Mouse (Mus musculus) heart, embryonic 16.5 days (tissue): ENCODE data around the gene Clp1. TPM values are rescaled to one million over a fixed set of nuclear protein-coding genes. Genes with fewer than 3 reads are reported as not detected.

ENCODE experiments used
- ATAC-seq: fragments of 200-750 bp; cut with Nextera tagmentation; replicated peaks from 2 replicates; pipeline ENCODE4 v1.8.0; 2017; ENCODE audit warnings: moderate number of reproducible peaks; ENCODE audit not compliant: insufficient read depth, low FRiP score; ENCODE audit errors: extremely low read depth
- H3K27ac ChIP-seq: fragments of 300-500 bp; sonication (generic); 2 replicates; pipeline ENCODE4 v1.5.1; 2014; ENCODE audit warnings: mild to moderate bottlenecking, low read length, control low read depth, moderate library complexity
- H3K27me3 ChIP-seq: fragments of 300-500 bp; sonication (generic); 2 replicates; pipeline ENCODE4 v1.6.1; 2014; ENCODE audit warnings: low read length, mixed read lengths; ENCODE audit not compliant: control insufficient read depth, insufficient read depth
- H3K36me3 ChIP-seq: fragments of 300-500 bp; sonication (generic); 2 replicates; pipeline ENCODE4 v1.6.1; 2014; ENCODE audit not compliant: control insufficient read depth, insufficient read depth
- H3K4me1 ChIP-seq: fragments of 300-500 bp; sonication (generic); 2 replicates; pipeline ENCODE4 v1.6.1; 2014; ENCODE audit warnings: low read length, mixed read lengths; ENCODE audit not compliant: control insufficient read depth, insufficient read depth
- H3K4me2 ChIP-seq: fragments of 300-500 bp; sonication (generic); 2 replicates; pipeline ENCODE4 v1.6.1; 2014; ENCODE audit warnings: low read depth, mild to moderate bottlenecking, control low read depth, low read length
- H3K4me3 ChIP-seq: fragments of 300-500 bp; sonication (generic); 2 replicates; pipeline ENCODE4 v1.5.1; 2014; ENCODE audit warnings: mild to moderate bottlenecking, control low read depth, low read length
- H3K9ac ChIP-seq: fragments of 300-500 bp; sonication (generic); 2 replicates; pipeline ENCODE4 v1.6.1; 2014; ENCODE audit warnings: low read length, control low read depth
- H3K9me3 ChIP-seq: fragments of 300-500 bp; sonication (generic); replicated peaks from 2 replicates; pipeline ENCODE4 v1.6.1; 2016; ENCODE audit warnings: low read length; ENCODE audit not compliant: control insufficient read depth
- WGBS: fragments of 180-500 bp; shearing (Covaris S2); extraction: QIAGEN DNeasy Blood & Tissue Kit; methylation state at CpG from one replicate; pipeline ENCODE4 v1.1.7; 2014; 5-methylcytosine and 5-hydroxymethylcytosine counted together
- polyA plus RNA-seq: library from polyadenylated mRNA; unstranded; fragments of >200 nt; fragmentation: Nextera tagmentation; extraction: Ambion mirVana; gene quantifications from 2 replicates; pipeline ENCODE4 v1.2.1, GENCODE M21; 2015

Gene Clp1
- polyA plus RNA-seq, 1 experiment from 2014 or later, result 19.5 TPM

DNA sequence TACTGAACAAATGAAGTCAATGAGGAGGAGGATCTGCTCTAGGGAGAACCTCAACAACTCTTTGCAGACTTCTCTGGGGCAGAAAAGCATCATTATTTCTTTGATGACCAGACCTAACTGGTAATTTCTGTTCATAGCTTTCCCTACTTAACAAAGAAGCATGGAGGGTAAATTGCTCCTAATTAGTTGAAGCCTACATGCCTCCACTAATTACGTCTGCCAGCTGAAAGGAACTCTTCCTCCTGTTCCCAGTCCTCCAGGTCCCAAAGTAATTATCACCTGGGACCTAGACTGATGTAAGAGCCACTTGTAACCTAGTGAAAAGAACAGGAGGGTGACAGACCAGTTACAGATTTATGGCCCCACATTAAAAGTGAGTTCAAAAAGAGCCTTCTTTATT is 19.6 kb downstream of the Clp1 start:
- H3K4me2 ChIP-seq, result no peak overlapping the region
- no peak for ATAC-seq
- peaks cover 13% of the 10 kb centered on the region for H3K36me3 ChIP-seq
- no peak overlapping the region for H3K4me3 ChIP-seq
- H3K9ac ChIP-seq, result no peak overlapping the region
- no peak overlapping the region for H3K27ac ChIP-seq
- H3K27me3 ChIP-seq, result no peaks in the 10 kb centered on the region
- H3K4me1 ChIP-seq, result peaks cover 5% of the 10 kb centered on the region
- 77% methylated on average over 1 of the region's 1 CpGs for WGBS
- H3K9me3 ChIP-seq, result no peaks in the 10 kb centered on the region

DNA sequence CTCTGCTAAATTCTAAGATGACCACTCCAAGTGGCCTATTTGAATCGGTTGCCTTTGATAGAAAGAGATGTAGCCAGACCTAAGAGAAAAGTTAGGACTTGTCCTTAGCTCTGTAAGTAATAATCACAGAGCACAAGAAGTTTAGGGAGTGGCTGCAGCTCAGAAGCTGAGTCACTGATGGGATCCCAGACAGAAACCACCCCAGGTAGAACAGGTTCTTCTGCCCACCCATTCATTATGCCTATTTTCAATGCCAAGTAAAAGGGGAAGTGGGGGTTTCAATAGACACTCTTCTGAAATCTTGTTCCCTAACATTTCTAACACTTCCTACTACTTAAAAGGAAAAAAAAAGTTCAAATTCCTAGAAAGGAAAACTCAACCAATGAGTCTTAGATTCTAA is 21.9 kb downstream of the Clp1 start:
- no peak overlapping the region for H3K4me3 ChIP-seq
- peaks cover 13% of the 10 kb centered on the region for H3K36me3 ChIP-seq
- ATAC-seq, result no peak
- no peaks in the 10 kb centered on the region for H3K27me3 ChIP-seq
- no peaks in the 10 kb centered on the region for H3K9me3 ChIP-seq
- no peak overlapping the region for H3K27ac ChIP-seq
- no peak overlapping the region for H3K9ac ChIP-seq
- H3K4me1 ChIP-seq, result no peaks in the 10 kb centered on the region
- 88% methylated on average over 1 of the region's 1 CpGs for WGBS
- H3K4me2 ChIP-seq, result no peak overlapping the region

DNA sequence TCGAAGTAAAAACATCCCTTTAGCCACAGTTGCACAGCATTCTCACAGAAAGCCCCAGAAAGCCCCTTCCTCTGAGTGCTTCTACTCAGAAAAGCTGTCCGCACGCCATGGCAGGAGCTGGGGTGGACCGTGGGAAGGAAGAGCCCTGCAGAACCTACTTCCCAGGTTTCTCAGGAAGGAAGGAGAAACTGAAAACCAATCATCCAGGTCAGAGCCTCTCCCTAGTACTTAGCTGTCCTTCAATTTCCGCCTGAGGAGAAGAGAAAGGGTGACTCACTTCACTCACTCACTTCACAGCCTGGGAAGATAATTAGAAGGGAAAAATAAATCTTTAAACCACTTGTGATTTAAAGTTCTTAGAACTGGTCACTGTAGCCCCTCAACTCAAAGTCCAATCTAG is 22.8 kb downstream of the Clp1 start:
- Histone ChIP-seq H3K27ac (no peak overlapping the region), H3K9ac (no peak overlapping the region), H3K9me3 (no peaks in the 10 kb centered on the region), H3K4me1 (no peaks in the 10 kb centered on the region), H3K4me3 (no peak overlapping the region), H3K36me3 (peaks cover 7% of the 10 kb centered on the region), H3K4me2 (no peak overlapping the region), H3K27me3 (no peaks in the 10 kb centered on the region)
- no peak for ATAC-seq
- WGBS, result 72% methylated on average over 5 of the region's 5 CpGs

DNA sequence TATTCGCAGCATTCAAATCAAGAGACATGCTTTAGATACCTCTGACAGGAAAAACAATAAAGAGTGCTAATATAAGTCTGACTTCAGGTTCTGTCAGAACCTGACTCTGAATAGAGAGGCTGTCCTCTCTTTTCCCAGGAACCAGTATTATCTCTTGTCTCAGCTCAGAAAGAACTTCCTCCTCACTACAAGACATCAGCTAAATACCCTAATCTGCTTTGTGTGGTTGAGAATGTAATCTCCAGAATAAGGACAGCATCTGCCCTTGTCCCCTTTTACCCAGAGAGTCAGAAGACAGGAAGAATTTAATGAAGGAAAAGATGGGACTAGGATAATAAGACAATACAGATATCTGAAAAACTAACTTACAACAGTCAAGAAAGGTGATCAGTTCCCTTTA is 23.7 kb downstream of the Clp1 start:
- H3K27me3 ChIP-seq, result no peaks in the 10 kb centered on the region
- no peak overlapping the region for H3K4me2 ChIP-seq
- peaks cover 7% of the 10 kb centered on the region for H3K36me3 ChIP-seq
- no peaks in the 10 kb centered on the region for H3K9me3 ChIP-seq
- 79% methylated on average over 1 of the region's 1 CpGs for WGBS
- no peaks in the 10 kb centered on the region for H3K4me1 ChIP-seq
- H3K4me3 ChIP-seq, result no peak overlapping the region
- ATAC-seq, result no peak
- no peak overlapping the region for H3K27ac ChIP-seq
- H3K9ac ChIP-seq, result no peak overlapping the region

DNA sequence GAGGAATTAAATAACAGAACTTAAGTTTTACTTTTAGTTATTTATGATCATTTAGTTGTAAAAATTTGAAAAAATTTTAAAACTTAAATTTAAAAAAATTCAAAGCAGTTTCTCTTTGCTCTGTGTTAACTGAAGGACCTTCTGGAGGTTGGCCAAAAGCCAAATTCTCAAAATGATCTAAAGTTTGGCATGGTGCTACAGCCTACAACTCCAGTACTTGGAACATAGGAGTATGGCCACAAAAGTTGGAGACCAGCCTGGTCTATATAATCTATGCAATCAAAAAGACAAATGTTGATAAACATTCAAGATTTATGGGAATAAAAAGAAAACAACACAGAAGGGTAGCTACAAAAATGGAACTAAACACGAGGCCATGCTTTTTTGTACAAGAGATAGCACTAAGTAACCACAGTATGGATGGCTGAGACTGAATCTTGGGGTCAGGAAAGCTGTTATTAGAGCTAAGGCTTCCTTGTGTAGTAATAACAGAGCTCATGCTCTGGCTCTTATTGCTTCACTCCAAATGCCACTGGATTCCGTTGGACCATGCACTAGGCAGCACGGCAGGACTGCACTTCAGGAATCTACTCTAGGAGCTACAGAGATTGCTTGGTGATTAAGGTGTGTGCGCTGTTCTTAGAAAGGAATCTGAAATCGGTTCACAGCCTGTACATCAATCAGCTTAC is 32.0 kb downstream of the Clp1 start:
- Histone ChIP-seq H3K9me3 (no peaks in the 10 kb centered on the region), H3K4me2 (no peak overlapping the region), H3K9ac (no peak overlapping the region), H3K27ac (no peak overlapping the region), H3K36me3 (peaks cover 45% of the 10 kb centered on the region), H3K4me3 (no peak overlapping the region), H3K27me3 (no peaks in the 10 kb centered on the region), H3K4me1 (no peaks in the 10 kb centered on the region)
- no peak for ATAC-seq
- 79% methylated on average over 5 of the region's 5 CpGs for WGBS

DNA sequence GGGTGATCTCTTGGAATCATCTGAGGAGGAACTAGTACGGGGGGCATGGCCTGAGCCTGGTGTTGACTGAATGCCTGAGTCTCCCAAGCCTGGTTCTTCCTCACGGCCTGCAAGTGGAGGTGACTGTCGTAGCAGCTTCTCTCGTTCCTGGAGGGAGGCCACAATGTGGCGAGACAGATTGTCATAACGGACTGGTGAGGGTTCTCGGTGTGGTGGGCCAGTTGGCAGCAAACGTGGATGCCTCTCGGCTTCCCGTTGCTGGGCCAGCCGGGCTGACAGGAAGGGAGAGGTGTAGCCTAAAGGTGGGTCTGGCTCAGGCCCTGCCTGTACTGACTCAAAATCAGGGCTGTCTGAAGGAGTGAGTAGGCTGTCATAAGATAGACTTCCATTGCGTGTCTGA is 37.1 kb downstream of the Clp1 start:
- no peak overlapping the region for H3K9ac ChIP-seq
- no peaks in the 10 kb centered on the region for H3K27me3 ChIP-seq
- no peaks in the 10 kb centered on the region for H3K9me3 ChIP-seq
- 84% methylated on average over 12 of the region's 12 CpGs for WGBS
- no peak for ATAC-seq
- H3K4me3 ChIP-seq, result no peak overlapping the region
- no peaks in the 10 kb centered on the region for H3K4me1 ChIP-seq
- no peak overlapping the region for H3K4me2 ChIP-seq
- H3K27ac ChIP-seq, result no peak overlapping the region
- H3K36me3 ChIP-seq, result peaks cover 69% of the 10 kb centered on the region

DNA sequence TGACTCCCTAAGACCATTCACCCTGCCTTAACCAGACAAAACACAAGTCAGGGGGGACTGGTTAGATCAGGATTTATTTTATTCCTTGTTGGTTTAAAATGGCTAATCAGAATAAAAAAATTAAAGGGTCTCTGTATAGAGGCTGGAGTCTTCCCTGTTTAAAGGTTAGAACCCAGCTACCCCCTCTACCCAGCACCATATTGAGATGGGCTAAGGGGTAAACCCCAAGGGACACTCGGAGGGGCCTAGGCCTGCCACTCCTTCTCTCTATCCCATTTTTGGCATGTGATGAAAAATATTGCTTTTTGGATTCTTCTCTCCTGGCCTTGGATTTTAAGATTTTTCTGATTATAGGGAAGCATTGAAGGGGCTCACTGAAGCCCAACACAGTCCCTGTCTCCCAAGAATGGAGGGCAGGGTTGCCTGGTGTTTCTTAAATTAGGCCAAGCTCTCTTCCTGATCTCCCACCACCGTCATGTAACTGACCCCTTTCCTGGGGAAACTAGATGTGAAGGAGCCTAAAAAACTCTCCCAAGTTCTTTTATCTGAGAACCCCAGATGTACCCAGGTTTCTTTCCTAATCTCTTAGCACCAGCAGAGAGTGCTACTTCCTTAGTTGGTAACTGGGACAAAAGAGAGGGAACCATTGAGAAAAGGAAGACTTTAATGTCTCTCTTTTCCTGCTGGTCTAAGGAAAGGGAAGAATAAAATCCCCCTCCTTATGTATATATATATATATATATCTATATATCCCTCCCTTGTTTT is 38.9 kb downstream of the Clp1 start:
- H3K4me3 ChIP-seq, result no peak overlapping the region
- no peaks in the 10 kb centered on the region for H3K27me3 ChIP-seq
- no peak overlapping the region for H3K27ac ChIP-seq
- H3K4me2 ChIP-seq, result no peak overlapping the region
- H3K9ac ChIP-seq, result no peak overlapping the region
- no peaks in the 10 kb centered on the region for H3K9me3 ChIP-seq
- peaks cover 67% of the 10 kb centered on the region for H3K36me3 ChIP-seq
- WGBS, result 76% methylated on average over 2 of the region's 2 CpGs
- no peak for ATAC-seq
- no peaks in the 10 kb centered on the region for H3K4me1 ChIP-seq

DNA sequence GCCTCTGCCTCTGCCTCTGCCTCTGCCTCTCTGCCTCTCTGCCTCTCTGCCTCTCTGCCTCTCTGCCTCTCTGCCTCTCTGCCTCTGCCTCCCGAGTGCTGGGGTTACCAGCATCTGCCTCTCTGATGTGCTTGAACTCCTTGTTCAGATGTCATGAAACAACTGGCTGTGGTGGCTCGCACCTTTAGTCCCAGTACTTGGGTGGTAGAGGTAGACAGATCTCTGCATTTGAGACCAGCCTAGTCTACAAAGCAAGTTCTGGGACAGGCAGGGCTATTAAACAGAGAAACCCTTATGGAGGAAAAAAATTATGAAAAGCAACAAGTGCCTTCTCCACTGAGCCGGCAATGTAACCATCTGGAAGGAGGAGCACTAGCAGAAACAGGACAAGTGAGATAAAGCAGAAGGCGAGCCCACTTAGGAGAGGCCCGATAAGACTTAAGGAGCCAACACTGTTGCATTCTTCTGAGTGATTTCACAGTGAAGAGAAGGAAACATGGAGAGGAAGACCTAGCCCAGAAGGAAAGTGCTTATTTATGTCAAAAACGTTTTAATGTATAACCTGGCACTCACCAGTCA is 44.5 kb downstream of the Clp1 start:
- ATAC-seq, result no peak
- Histone ChIP-seq H3K9me3 (no peaks in the 10 kb centered on the region), H3K27ac (no peak overlapping the region), H3K4me1 (peaks cover 12% of the 10 kb centered on the region; the same call in 1 of the 2 replicates), H3K4me2 (no peak overlapping the region), H3K9ac (no peak overlapping the region), H3K36me3 (peaks cover 29% of the 10 kb centered on the region; the same call in 1 of the 2 replicates), H3K4me3 (no peak overlapping the region), H3K27me3 (no peaks in the 10 kb centered on the region)
- 32% methylated on average over 6 of the region's 6 CpGs for WGBS

DNA sequence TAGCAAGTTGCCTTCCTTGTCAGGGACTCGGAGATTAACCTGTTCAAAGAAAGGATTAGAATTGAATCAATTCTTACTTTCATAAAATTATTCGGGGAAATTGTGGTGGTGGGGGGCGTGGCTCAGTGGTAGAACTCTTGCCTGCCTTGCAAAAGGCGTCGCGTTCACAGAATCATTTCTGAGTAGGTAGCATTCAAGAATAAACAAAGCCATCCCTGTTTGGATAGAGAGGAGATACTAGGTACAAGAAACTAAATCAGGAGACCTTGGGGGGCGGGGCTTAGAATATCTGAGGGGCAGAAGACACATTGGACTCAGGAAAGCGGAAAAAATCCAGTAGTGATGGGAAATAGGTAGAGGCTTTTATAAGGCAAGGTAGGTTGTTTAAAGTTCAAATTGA is 48.1 kb downstream of the Clp1 start, which contains the start of gene Tmx2:
Tmx2 (minus strand) TSS at position 125 of the 400 bp plus-strand sequence.
- H3K9ac ChIP-seq, result peak within 1 kb of the TSS; percentile 80
- no peak for ATAC-seq
- H3K4me3 ChIP-seq, result peak within 1 kb of the TSS; percentile 84
- WGBS, result 14% methylated on average over 8 of the region's 8 CpGs
- H3K4me2 ChIP-seq, result peak within 1 kb of the TSS; percentile 77
- H3K36me3 ChIP-seq, result peaks cover 15% of the 10 kb centered on the region
- H3K4me1 ChIP-seq, result peaks cover 20% of the 10 kb centered on the region
- no peaks in the 10 kb centered on the region for H3K27me3 ChIP-seq
- 0 out of 2 replicates have a peak within 1 kb of the TSS, but pooled peaks have one; percentile 47 for H3K27ac ChIP-seq
- H3K9me3 ChIP-seq, result no peaks in the 10 kb centered on the region
